Mouse (Mus musculus): Measurements from ENCODE around the gene Pcgf2.

Gene Pcgf2

GRCm38 (mm10) chr11:97695712-97696401 lies 4.4 kb downstream of the Pcgf2 start:
- no peak for DNase-seq (ENCODE audit: inconsistent age in 2 of 2, low spot score in 1 of 2)

GRCm38 (mm10) chr11:97694921-97695711 lies 5.2 kb downstream of the Pcgf2 start:
- peak in 1 of 2 experiments; percentile 85 for DNase-seq (ENCODE audit: inconsistent age in 2 of 2, low spot score in 1 of 2)

- DNase-seq (ENCODE audit: inconsistent age in 2 of 2, low spot score in 1 of 2) = no peak
Observed at GRCm38 (mm10) chr11:97694435-97694834, 5.9 kb downstream of the Pcgf2 start.

- DNase-seq (ENCODE audit: inconsistent age in 2 of 2, low spot score in 1 of 2) = peak in 1 of 2 experiments; percentile 84
Observed at GRCm38 (mm10) chr11:97689861-97690260, 10.4 kb downstream of the Pcgf2 start.

- peak; percentile 59 to 83 for DNase-seq (ENCODE audit: inconsistent age in 2 of 2, low spot score in 1 of 2)
Observed at GRCm38 (mm10) chr11:97687061-97687460, 13.2 kb downstream of the Pcgf2 start.

GRCm38 (mm10) chr11:97686322-97686908 lies 13.9 kb downstream of the Pcgf2 start:
- peak; percentile 33 to 77 for DNase-seq (ENCODE audit: inconsistent age in 2 of 2, low spot score in 1 of 2)

GRCm38 (mm10) chr11:97685613-97686321 lies 14.5 kb downstream of the Pcgf2 start, which contains the start of gene Cisd3:
Cisd3 (plus strand) TSS chr11:97685826.
- peak; percentile 99 for DNase-seq (ENCODE audit: inconsistent age in 2 of 2, low spot score in 1 of 2)

- DNase-seq (ENCODE audit: inconsistent age in 2 of 2, low spot score in 1 of 2) = peak in 1 of 2 experiments; percentile 69
Observed at GRCm38 (mm10) chr11:97684766-97685165, 15.5 kb downstream of the Pcgf2 start.

- no peak for DNase-seq (ENCODE audit: inconsistent age in 2 of 2, low spot score in 1 of 2)
Observed at GRCm38 (mm10) chr11:97684063-97684680, 16.1 kb downstream of the Pcgf2 start.

- no peak for DNase-seq (ENCODE audit: inconsistent age in 2 of 2, low spot score in 1 of 2)
Observed at GRCm38 (mm10) chr11:97682504-97683055, 17.7 kb downstream of the Pcgf2 start.

GRCm38 (mm10) chr11:97680430-97680829 lies 19.9 kb downstream of the Pcgf2 start:
- DNase-seq (ENCODE audit: inconsistent age in 2 of 2, low spot score in 1 of 2) = no peak

GRCm38 (mm10) chr11:97678301-97678700 lies 22.0 kb downstream of the Pcgf2 start:
- no peak for DNase-seq (ENCODE audit: inconsistent age in 2 of 2, low spot score in 1 of 2)

- DNase-seq (ENCODE audit: inconsistent age in 2 of 2, low spot score in 1 of 2) = no peak
Observed at GRCm38 (mm10) chr11:97677842-97678241, 22.5 kb downstream of the Pcgf2 start.

GRCm38 (mm10) chr11:97677381-97677780 lies 22.9 kb downstream of the Pcgf2 start:
- DNase-seq (ENCODE audit: inconsistent age in 2 of 2, low spot score in 1 of 2) = no peak

GRCm38 (mm10) chr11:97676050-97676754 lies 24.1 kb downstream of the Pcgf2 start:
- DNase-seq (ENCODE audit: inconsistent age in 2 of 2, low spot score in 1 of 2) = no peak

- DNase-seq (ENCODE audit: inconsistent age in 2 of 2, low spot score in 1 of 2) = no peak
Observed at GRCm38 (mm10) chr11:97673148-97673547, 27.1 kb downstream of the Pcgf2 start.

- no peak for DNase-seq (ENCODE audit: inconsistent age in 2 of 2, low spot score in 1 of 2)
Observed at GRCm38 (mm10) chr11:97671177-97671527, 29.1 kb downstream of the Pcgf2 start.

GRCm38 (mm10) chr11:97670234-97671176 lies 29.8 kb downstream of the Pcgf2 start:
- no peak for DNase-seq (ENCODE audit: inconsistent age in 2 of 2, low spot score in 1 of 2)

- no peak for DNase-seq (ENCODE audit: inconsistent age in 2 of 2, low spot score in 1 of 2)
Observed at GRCm38 (mm10) chr11:97669829-97670228, 30.5 kb downstream of the Pcgf2 start.

Measured in adrenal gland, adult (tissue).